Mouse (Mus musculus) CH12.LX (cell line): ENCODE results near the gene Tbata.

ENCODE experiments used
- CTCF ChIP-seq, 2 experiments: IDR thresholded peaks in 1 of 2; conservative IDR thresholded peaks in 1 of 2; 2 replicates each; pipeline ENCODE4 v1.5.1; 2011 to 2012; ENCODE audit warnings: low read depth in 2 of 2, low read length in 2 of 2, improper control_type of control experiment in 1 of 2, inconsistent platforms in 1 of 2, mild to moderate bottlenecking in 1 of 2, moderate library complexity in 1 of 2
- ELF1 ChIP-seq: IDR thresholded peaks from 2 replicates; pipeline ENCODE4 v1.6.1; 2014; ENCODE audit warnings: low read depth, mild to moderate bottlenecking, inconsistent platforms, low read length, improper control_type of control experiment
- JUN ChIP-seq: IDR thresholded peaks from 2 replicates; pipeline ENCODE4 v1.6.1; 2011; ENCODE audit warnings: low read depth, mild to moderate bottlenecking, low read length, improper control_type of control experiment, moderate library complexity; ENCODE audit not compliant: insufficient read depth
- MAZ ChIP-seq: IDR thresholded peaks from 2 replicates; pipeline ENCODE4 v1.6.1; 2012; ENCODE audit warnings: low read depth, mild to moderate bottlenecking, inconsistent platforms, low read length, improper control_type of control experiment, moderate library complexity
- POLR2A ChIP-seq: IDR thresholded peaks from 2 replicates; pipeline ENCODE4 v1.6.1; 2011; ENCODE audit warnings: low read depth, mild to moderate bottlenecking, improper control_type of control experiment, low read length
- ZKSCAN1 ChIP-seq: IDR thresholded peaks from 2 replicates; pipeline ENCODE4 v1.6.1; 2012; ENCODE audit warnings: low read depth, inconsistent platforms, low read length, improper control_type of control experiment, borderline replicate concordance

GRCm38 (mm10) chr10:61226784-61227396, 55.1 kb downstream of the Tbata start:
- TF ChIP-seq ZKSCAN1, result no peak
- TF ChIP-seq CTCF (conservative IDR thresholded peaks at IDR 0.05 in 1 of 2, IDR thresholded peaks at IDR 0.05 in 1 of 2; ENCODE audit: low read depth in 2 of 2, low read length in 2 of 2), result no peak
- TF ChIP-seq JUN, result no peak
- no peak for TF ChIP-seq MAZ
- TF ChIP-seq ELF1, result no peak
- TF ChIP-seq POLR2A, result no peak
